Mouse (Mus musculus) cerebellum, adult 8-10 months (tissue): ENCODE data around the gene Cep95.
"Not testable (repeated sequence)": the region's sequence is repeated elsewhere in the genome, so short reads cannot be mapped to it uniquely, and the experiment has no call there.

Experiments
- DNase-seq: peaks from one replicate; pipeline ENCODE4 v3.0.0; 2022

Gene Cep95

GRCm38 (mm10) chr11:106788775-106789459 lies at the start of gene Cep95, which contains the start of gene Ddx5:
Gene Cep95 (plus strand): TSS chr11:106789252.
Gene Ddx5 (minus strand): TSS chr11:106789185.
- peak; percentile 99 for DNase-seq

GRCm38 (mm10) chr11:106740724-106741123 lies 48.3 kb upstream of the Cep95 start:
- not testable (repeated sequence) for DNase-seq

- DNase-seq, result no peak
Measured at GRCm38 (mm10) chr11:106741232-106741631, 47.8 kb upstream of the Cep95 start.

GRCm38 (mm10) chr11:106741826-106742225 lies 47.2 kb upstream of the Cep95 start:
- DNase-seq, result no peak

GRCm38 (mm10) chr11:106742388-106742841 lies 46.6 kb upstream of the Cep95 start:
- peak; percentile 10 for DNase-seq

- no peak for DNase-seq
Measured at GRCm38 (mm10) chr11:106744949-106745348, 44.1 kb upstream of the Cep95 start.

GRCm38 (mm10) chr11:106749557-106750120 lies 39.4 kb upstream of the Cep95 start:
- not testable (repeated sequence) for DNase-seq

- DNase-seq, result no peak
Measured at GRCm38 (mm10) chr11:106750121-106750751, 38.8 kb upstream of the Cep95 start, which contains the start of gene Pecam1. Gene Pecam1 (minus strand): TSS chr11:106750628.

GRCm38 (mm10) chr11:106751039-106752018 lies 37.7 kb upstream of the Cep95 start, which contains the start of gene Milr1:
Gene Milr1 (plus strand): TSS chr11:106751226.
- DNase-seq, result no peak

GRCm38 (mm10) chr11:106752103-106752502 lies 36.9 kb upstream of the Cep95 start:
- no peak for DNase-seq

GRCm38 (mm10) chr11:106753314-106753713 lies 35.7 kb upstream of the Cep95 start:
- DNase-seq, result no peak

GRCm38 (mm10) chr11:106755583-106755982 lies 33.5 kb upstream of the Cep95 start:
- no peak for DNase-seq

GRCm38 (mm10) chr11:106759028-106759427 lies 30.0 kb upstream of the Cep95 start:
- no peak for DNase-seq

- no peak for DNase-seq
Measured at GRCm38 (mm10) chr11:106760511-106760910, 28.5 kb upstream of the Cep95 start.

- DNase-seq, result no peak
Measured at GRCm38 (mm10) chr11:106762139-106762799, 26.8 kb upstream of the Cep95 start.

GRCm38 (mm10) chr11:106762800-106763185 lies 26.3 kb upstream of the Cep95 start:
- no peak for DNase-seq

- DNase-seq, result no peak
Measured at GRCm38 (mm10) chr11:106766611-106767162, 22.4 kb upstream of the Cep95 start.

- DNase-seq, result no peak
Measured at GRCm38 (mm10) chr11:106767516-106767915, 21.5 kb upstream of the Cep95 start.

- no peak for DNase-seq
Measured at GRCm38 (mm10) chr11:106770195-106770974, 18.7 kb upstream of the Cep95 start.

GRCm38 (mm10) chr11:106773061-106773460 lies 16.0 kb upstream of the Cep95 start:
- DNase-seq, result no peak

GRCm38 (mm10) chr11:106776960-106777359 lies 12.1 kb upstream of the Cep95 start:
- no peak for DNase-seq
